In genomic region chr2:165978119-165978518, GRCm38 (mm10) we compare ENCODE assay signal across 22 mouse cellular contexts. TPM values are rescaled to one million over a fixed set of nuclear protein-coding genes. Genes with fewer than 3 reads are reported as not detected.
A peak's percentile ranks its signal among the peaks of the same experiment; 100 is the strongest.
DNase-seq lines count a peak whose midpoint lies in the region; ATAC-seq and TF ChIP-seq lines count a peak whose summit lies in the region.
"Had no signal": no experiment of that assay in that cellular context is flagged by ENCODE, and none has a peak within 500 bp of the region (broad histone marks: within the 10 kb centered on the region; RNA-seq: fewer than 3 reads in every experiment).

No protein-coding gene starts in this region.

- no peaks in the 10 kb centered on the region for H3K36me3 ChIP-seq in ES-E14 (ENCODE audit: control insufficient read depth, insufficient read depth, low read length, poor library complexity, severe bottlenecking)
- H3K36me3 ChIP-seq: embryonic facial prominence, embryonic 10.5 days; heart, embryonic 13.5 days; hindbrain, embryonic 15.5 days; limb, embryonic 13.5 days had no signal

- no peak for ATAC-seq in CD4-positive, CD25-positive, alpha-beta regulatory T cell, adult 4 months
- ATAC-seq: midbrain, embryonic 16.5 days had no signal

- no peak overlapping the region for H3K27ac ChIP-seq in layer of hippocampus, adult 2 months
- H3K27ac ChIP-seq in ES-E14 (ENCODE audit: insufficient read depth, low read depth, low read length, poor library complexity, severe bottlenecking), result peak overlapping the region; percentile 79; the same call in 1 of the 2 replicates
- H3K27ac ChIP-seq: embryonic facial prominence, embryonic 10.5 days; heart, embryonic 13.5 days; hindbrain, embryonic 15.5 days; limb, embryonic 13.5 days; liver, embryonic 14.5 days had no signal

- intact Hi-C loops in heart, postnatal 14 days (cut with DNase I), result no loop called here

- no peak overlapping the region for H3K4me3 ChIP-seq in layer of hippocampus, adult 2 months
- H3K4me3 ChIP-seq in ES-E14 (ENCODE audit: insufficient read depth in 1 of 2, low read depth in 1 of 2, low read length in 2 of 2, poor library complexity in 1 of 2, severe bottlenecking in 1 of 2), result no peak overlapping the region
- H3K4me3 ChIP-seq: embryonic facial prominence, embryonic 10.5 days; heart, embryonic 13.5 days; hindbrain, embryonic 15.5 days; limb, embryonic 13.5 days; megakaryocyte, embryonic 14.5 days had no signal

- in situ Hi-C loops in ES-E14 (cut with MboI; ENCODE audit: low sequenced_read_pairs in 2 of 2, unreplicated experiment in 2 of 2), result no loop called here

- peak; percentile 55 for DNase-seq in CD4-positive, CD25-positive, alpha-beta regulatory T cell, adult 2 months (ENCODE audit: low read depth, low spot score)
- DNase-seq in layer of hippocampus, adult 2 months (ENCODE audit: low spot score in 2 of 2), result no peak
- DNase-seq in layer of hippocampus, postnatal 36 days, result no peak
- DNase-seq in ES-E14 (ENCODE audit: low read depth, low spot score), result no peak
- peak; percentile 60 for DNase-seq in induced T-regulatory cell, adult 2 months (ENCODE audit: low read depth)
- no peak for DNase-seq in ovary, adult 18-20 months (ENCODE audit: low spot score)
- no peak for DNase-seq in heart, postnatal 14 days
- DNase-seq: cerebellum, adult 8-10 months; heart, postnatal 4 days; kidney, adult 8-10 months; kidney, postnatal 4 days; lung, postnatal 10 days; retina, postnatal 1 day; thymus, postnatal 25 days had no signal

- peak; percentile 44 for TF ChIP-seq CTCF in layer of hippocampus, adult 2 months (conservative IDR thresholded peaks at IDR 0.05)

- peaks cover 15% of the 10 kb centered on the region in 2 experiments for H3K4me1 ChIP-seq in ES-E14 (ENCODE audit: control insufficient read depth in 2 of 2, insufficient read depth in 2 of 2, low read length in 2 of 2, poor library complexity in 1 of 2)
- H3K4me1 ChIP-seq: hindbrain, embryonic 15.5 days; limb, embryonic 13.5 days had no signal

- no peaks in the 10 kb centered on the region for H3K9me3 ChIP-seq in ES-E14 (ENCODE audit: control insufficient read depth, insufficient read depth, low read depth, low read length)
- H3K9me3 ChIP-seq: embryonic facial prominence, embryonic 10.5 days; hindbrain, embryonic 15.5 days; limb, embryonic 13.5 days had no signal

- no peak overlapping the region for H3K9ac ChIP-seq in ES-E14 (ENCODE audit: insufficient read depth, low read depth, low read length, poor library complexity, severe bottlenecking)
- H3K9ac ChIP-seq: heart, embryonic 13.5 days; hindbrain, embryonic 15.5 days; limb, embryonic 13.5 days; liver, embryonic 14.5 days had no signal

TF ChIP-seq in ES-E14, 5 proteins besides CTCF, POLR2A, EP300 and RAD21:
- TF ChIP-seq ZC3H11A (IDR thresholded peaks at IDR 0.05; ENCODE audit: borderline replicate concordance, low read depth, low read length), result 0 out of 2 replicates have a peak, but pooled peaks have one; percentile 28
- peak; percentile 68 for TF ChIP-seq MAFK (IDR thresholded peaks at IDR 0.05; ENCODE audit: insufficient read depth, low read depth, low read length)
- TF ChIP-seq CHD2 (IDR thresholded peaks at IDR 0.05; ENCODE audit: low read depth, low read length), result no peak

RNA-seq across cellular contexts. Expression of gene Ncoa3, which starts 14.3 kb away (rescaled TPM):
- polyA plus RNA-seq in CD4-positive, CD25-positive, alpha-beta regulatory T cell, adult 4 months (2017; shearing (Covaris generic)), result 10 to 100 TPM; 78.6 to 87.5 TPM
- 10 to 100 TPM; 27.8 to 37.7 TPM for total RNA-seq in layer of hippocampus, adult 2 months (2021)
- total RNA-seq in layer of hippocampus, postnatal 36 days (2021), result 10 to 100 TPM; 34.6 to 37.8 TPM
- 73.6 and 83.4 TPM in 2 replicates for total RNA-seq in ES-E14 (2012; rRNA removed)
- total RNA-seq in heart, postnatal 14 days (2021), result 10 to 100 TPM; 28.7 to 31.5 TPM

Comparison
In these comparisons a context has a peak if more than half of its experiments do, and no peak if none do; other contexts are left out.
1. DNase-seq: peak in CD4-positive, CD25-positive, alpha-beta regulatory T cell, adult 2 months (single experiment) and induced T-regulatory cell, adult 2 months (single experiment); none in layer of hippocampus, adult 2 months (0 of 2), layer of hippocampus, postnatal 36 days (0 of 2), ES-E14 (single experiment), ovary, adult 18-20 months (single experiment) and heart, postnatal 14 days (0 of 2).